Mouse (Mus musculus) telencephalon, adult 2 months (tissue): ENCODE measurements at regions not wholly inside any gene's neighbourhood (a gene's known extent, or its start where the extent isn't known, plus 50 kb on each side); places are given as distances from the start of the nearest gene placed in this dataset.

ENCODE experiments used
- DNase-seq: peaks from one replicate; pipeline ENCODE4 v3.0.0-alpha.2; 2011; ENCODE audit warnings: low read depth, low spot score

- no peak for DNase-seq
These were observed 345.5 kb upstream of the Arid1b start for GRCm38 (mm10) chr17:4648603-4649002.

- DNase-seq = no peak
These were observed 339.9 kb upstream of the Arid1b start for GRCm38 (mm10) chr17:4654221-4654620.

GRCm38 (mm10) chr17:4661996-4662395 lies 332.1 kb upstream of the Arid1b start:
- DNase-seq = no peak

GRCm38 (mm10) chr17:4668511-4668910 lies 325.6 kb upstream of the Arid1b start:
- DNase-seq = no peak

GRCm38 (mm10) chr17:4673271-4673670 lies 320.9 kb upstream of the Arid1b start:
- no peak for DNase-seq

GRCm38 (mm10) chr17:4706421-4706820 lies 287.7 kb upstream of the Arid1b start:
- no peak for DNase-seq

- DNase-seq = no peak
These were observed 273.1 kb upstream of the Arid1b start for GRCm38 (mm10) chr17:4721061-4721460.

GRCm38 (mm10) chr17:4724031-4724430 lies 270.1 kb upstream of the Arid1b start:
- DNase-seq = no peak

GRCm38 (mm10) chr17:4726331-4726741 lies 267.8 kb upstream of the Arid1b start:
- DNase-seq = peak; percentile 96

- DNase-seq = no peak
These were observed 259.7 kb upstream of the Arid1b start for GRCm38 (mm10) chr17:4734412-4734881.

GRCm38 (mm10) chr17:4735185-4735584 lies 258.9 kb upstream of the Arid1b start:
- DNase-seq = no peak

GRCm38 (mm10) chr17:4736689-4737088 lies 257.4 kb upstream of the Arid1b start:
- no peak for DNase-seq

- DNase-seq = no peak
These were observed 255.2 kb upstream of the Arid1b start for GRCm38 (mm10) chr17:4738717-4739485.

GRCm38 (mm10) chr17:4740784-4741183 lies 253.3 kb upstream of the Arid1b start:
- no peak for DNase-seq

- DNase-seq = no peak
These were observed 251.8 kb upstream of the Arid1b start for GRCm38 (mm10) chr17:4742314-4742713.

- no peak for DNase-seq
These were observed 231.2 kb upstream of the Arid1b start for GRCm38 (mm10) chr17:4762956-4763355.

- DNase-seq = no peak
These were observed 228.4 kb upstream of the Arid1b start for GRCm38 (mm10) chr17:4765723-4766122.

- no peak for DNase-seq
These were observed 226.1 kb upstream of the Arid1b start for GRCm38 (mm10) chr17:4767947-4768522.

- no peak for DNase-seq
These were observed 224.8 kb upstream of the Arid1b start for GRCm38 (mm10) chr17:4769284-4769683.

GRCm38 (mm10) chr17:4770052-4770451 lies 224.1 kb upstream of the Arid1b start:
- DNase-seq = no peak

- no peak for DNase-seq
These were observed 216.0 kb upstream of the Arid1b start for GRCm38 (mm10) chr17:4778161-4778560.

GRCm38 (mm10) chr17:4779017-4779416 lies 215.1 kb upstream of the Arid1b start:
- DNase-seq = no peak

GRCm38 (mm10) chr17:4781586-4781985 lies 212.5 kb upstream of the Arid1b start:
- no peak for DNase-seq
